Mouse (Mus musculus) granulocyte monocyte progenitor cell, adult 5-6 weeks (primary cell): ENCODE measurements around the gene Golt1b. TPM values are rescaled to one million over a fixed set of nuclear protein-coding genes. Genes with fewer than 3 reads are reported as not detected.
"Not testable (repeated sequence)": the region's sequence is repeated elsewhere in the genome, so short reads cannot be mapped to it uniquely, and the experiment has no call there.

Experiments
- ATAC-seq: replicated peaks from 2 replicates; pipeline ENCODE4 v1.8.0; 2016; ENCODE audit warnings: mild to moderate bottlenecking, moderate TSS enrichment, inconsistent platforms; ENCODE audit not compliant: poor library complexity, severe bottlenecking
- total RNA-seq, 2 experiments: library from RNA; stranded (forward) in 1 of 2; stranded (reverse) in 1 of 2; fragments of 200-712, 200-1000 nt in 1 of 2; fragments of >200 nt in 1 of 2; fragmentation: Nextera tagmentation in 1 of 2; gene quantifications; 2 replicates each; pipeline ENCODE4 v1.2.3; 2014 to 2017

Golt1b gene
- 27.1 and 32.9 TPM in 2 replicates for total RNA-seq (2014; fragmentation: Nextera tagmentation)
- 35.3 and 36.2 TPM in 2 replicates for total RNA-seq (2017)

- ATAC-seq, result peak; percentile 93
These were observed at the start of gene Golt1b, which contains the start of gene Recql for GRCm38 (mm10) chr6:142387011-142387754. TSS of gene Golt1b (plus strand) at chr6:142387221. TSS of gene Recql (minus strand) at chr6:142387087.

DNA sequence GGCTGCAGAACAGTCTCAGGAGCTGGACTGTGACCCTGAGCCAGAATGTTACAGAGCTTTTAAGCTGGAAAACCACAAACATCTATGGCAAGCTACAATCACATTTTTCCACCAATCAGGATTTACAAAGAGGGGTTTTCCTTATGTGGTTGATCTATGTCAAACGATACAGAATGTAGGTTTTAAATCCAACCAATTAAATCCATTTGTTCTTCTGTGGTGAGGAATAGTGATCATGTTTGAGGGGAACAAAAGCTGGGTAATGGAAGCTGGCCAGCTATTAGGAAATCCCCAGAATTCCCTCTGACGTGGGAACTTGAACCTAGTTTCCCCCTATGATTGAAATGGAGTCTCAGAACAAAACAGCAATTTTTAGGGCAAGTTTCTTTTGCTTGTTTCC is 48.1 kb upstream of the Golt1b start:
- ATAC-seq, result no peak

DNA sequence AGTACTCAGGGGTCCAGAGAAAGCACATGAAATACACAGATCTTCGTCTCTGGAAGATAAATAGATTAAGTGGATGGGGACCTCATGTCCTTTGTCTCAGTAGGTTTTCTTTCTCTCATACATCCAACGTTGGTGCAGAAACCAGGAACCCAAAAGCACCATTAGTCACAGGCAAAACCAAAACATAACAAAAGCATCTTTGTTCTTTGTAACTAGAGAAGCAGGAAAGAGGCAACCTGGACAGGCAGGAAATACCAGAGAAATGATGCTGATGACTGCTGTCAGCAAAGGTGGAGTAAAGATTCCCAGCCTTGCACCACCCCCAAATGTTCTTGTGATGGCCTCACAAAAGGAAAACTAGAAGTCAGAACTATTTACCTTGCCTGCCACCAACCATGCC is 47.4 kb upstream of the Golt1b start:
- ATAC-seq, result no peak

DNA sequence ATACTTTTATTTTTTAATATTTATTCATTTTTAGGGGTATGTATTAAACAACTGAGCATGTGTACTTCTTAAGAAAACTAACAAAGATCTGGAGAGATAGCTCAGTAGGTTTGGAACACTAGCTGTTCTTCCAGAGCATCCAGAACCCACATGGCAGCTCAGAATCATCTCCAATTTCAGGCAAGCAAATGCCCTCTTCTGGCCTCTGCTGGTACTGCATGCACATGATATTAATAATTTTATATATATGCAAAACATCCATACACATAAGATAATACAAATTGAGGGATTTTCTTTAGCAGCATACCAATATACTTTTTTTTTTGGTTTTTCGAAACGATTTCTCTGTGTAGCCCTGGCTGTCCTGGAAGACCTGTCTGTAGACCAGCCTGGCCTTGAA is 43.5 kb upstream of the Golt1b start:
- ATAC-seq, result peak; percentile 30; the same call in 1 of the 2 replicates

- ATAC-seq, result peak; percentile 93
These were observed 41.5 kb upstream of the Golt1b start, which contains the start of gene Pyroxd1 for GRCm38 (mm10) chr6:142345440-142346038. TSS of gene Pyroxd1 (plus strand) at chr6:142345654.

- ATAC-seq, result 0 out of 2 replicates have a peak, but pooled peaks have one; percentile 11
These were observed 40.6 kb upstream of the Golt1b start for GRCm38 (mm10) chr6:142346181-142347110.

DNA sequence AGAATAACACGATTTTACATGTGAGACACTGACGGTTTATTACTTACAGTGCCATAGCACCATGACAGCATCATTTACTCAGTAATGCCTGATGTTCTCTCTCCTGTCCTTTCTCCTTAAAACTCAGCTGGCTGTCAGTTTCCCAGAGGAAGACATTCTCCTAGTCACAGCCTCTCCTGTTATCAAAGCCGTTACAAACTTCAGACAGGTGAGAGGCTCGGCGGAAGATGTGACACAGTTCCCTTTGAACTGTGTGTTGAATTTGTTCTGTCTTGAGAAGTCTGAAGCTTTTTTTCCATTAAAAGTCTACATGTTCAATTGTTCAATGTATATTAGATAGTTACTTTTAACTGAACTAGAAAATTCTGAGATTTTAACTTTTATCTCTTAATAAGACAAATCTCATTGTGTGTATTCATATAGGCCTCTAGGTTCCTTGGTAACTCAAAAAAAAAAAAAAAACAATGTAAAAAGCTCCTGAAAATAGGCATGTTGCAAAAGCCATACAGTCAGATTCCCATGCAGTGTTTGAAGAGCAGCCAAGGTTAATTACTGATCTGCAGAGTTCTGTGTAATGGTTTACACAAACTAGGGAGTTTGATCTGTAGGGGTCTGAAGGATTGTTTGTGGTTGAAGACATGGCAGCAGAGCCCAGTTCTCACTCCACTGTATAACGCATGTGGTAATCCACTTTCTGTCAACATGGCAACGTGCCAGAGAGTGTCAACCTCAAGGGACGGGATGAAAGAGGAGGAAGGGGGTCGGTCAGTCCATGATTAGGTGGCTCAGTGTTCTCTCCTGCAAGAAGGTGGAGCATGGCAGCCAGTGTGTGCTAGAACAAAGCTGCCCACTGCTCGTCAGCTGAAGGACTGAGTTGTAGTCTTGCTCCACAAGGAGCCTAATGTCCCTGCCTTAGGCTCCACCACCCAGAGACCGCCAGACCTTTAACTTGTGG is 39.3 kb upstream of the Golt1b start:
- no peak for ATAC-seq

- ATAC-seq, result not testable (repeated sequence)
These were observed 34.9 kb upstream of the Golt1b start for GRCm38 (mm10) chr6:142352099-142352498.

DNA sequence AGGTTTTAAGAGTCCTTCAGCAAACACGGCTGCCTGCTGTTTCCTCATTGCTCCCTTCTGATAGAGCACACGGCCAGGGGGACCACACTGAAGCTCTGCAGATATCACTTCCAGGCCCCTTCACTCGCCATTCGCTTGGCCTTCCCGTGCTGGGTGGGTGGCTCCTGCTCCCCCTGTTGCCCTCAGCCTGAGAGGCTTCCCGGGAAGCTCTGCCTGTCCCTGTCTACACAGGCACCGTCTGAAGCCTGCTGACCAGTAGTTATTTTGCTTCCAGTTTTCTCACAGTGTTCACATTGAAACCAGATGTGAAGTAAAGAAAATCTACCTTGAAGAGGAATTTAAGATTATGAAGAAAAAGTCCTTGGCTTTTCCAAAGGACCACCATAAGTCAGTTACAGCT is 29.9 kb upstream of the Golt1b start:
- ATAC-seq, result no peak

GRCm38 (mm10) chr6:142362036-142362435 is 25.0 kb upstream of the Golt1b start:
- no peak for ATAC-seq

GRCm38 (mm10) chr6:142363019-142363576 is 23.9 kb upstream of the Golt1b start:
- no peak for ATAC-seq

DNA sequence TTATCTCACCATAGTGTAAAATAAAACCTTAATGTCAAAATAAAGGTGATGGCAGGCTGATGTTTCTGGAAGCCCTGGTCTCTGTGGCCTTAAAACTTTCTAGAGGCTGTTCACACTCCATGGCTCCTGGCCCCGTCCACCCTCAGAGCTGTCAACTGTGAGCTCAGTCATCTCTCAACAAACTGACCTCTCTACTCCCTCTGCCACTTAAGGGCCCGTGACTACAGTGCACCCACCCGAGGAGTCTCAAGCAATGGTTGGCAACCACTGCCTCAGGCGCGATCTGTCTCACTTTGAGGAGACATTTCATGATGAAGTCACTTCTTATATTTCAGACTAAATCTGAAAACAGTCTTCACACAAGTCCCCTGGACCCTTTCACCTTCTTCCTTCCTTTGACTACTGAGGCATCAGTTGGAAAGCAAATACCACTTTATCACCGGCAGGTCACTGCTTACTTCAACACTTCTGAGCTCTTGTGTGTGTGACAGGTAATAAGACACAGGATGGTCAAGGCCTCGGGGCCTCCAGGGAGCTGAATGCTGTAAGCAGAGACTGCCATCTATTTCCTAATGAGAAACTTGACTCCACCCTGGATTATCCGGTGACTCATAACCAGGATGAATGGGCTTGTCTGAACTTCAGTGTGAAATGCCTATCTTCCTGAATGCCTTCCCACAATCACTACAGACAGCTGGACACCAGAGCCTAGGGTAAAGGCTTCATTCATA is 21.1 kb upstream of the Golt1b start:
- no peak for ATAC-seq

DNA sequence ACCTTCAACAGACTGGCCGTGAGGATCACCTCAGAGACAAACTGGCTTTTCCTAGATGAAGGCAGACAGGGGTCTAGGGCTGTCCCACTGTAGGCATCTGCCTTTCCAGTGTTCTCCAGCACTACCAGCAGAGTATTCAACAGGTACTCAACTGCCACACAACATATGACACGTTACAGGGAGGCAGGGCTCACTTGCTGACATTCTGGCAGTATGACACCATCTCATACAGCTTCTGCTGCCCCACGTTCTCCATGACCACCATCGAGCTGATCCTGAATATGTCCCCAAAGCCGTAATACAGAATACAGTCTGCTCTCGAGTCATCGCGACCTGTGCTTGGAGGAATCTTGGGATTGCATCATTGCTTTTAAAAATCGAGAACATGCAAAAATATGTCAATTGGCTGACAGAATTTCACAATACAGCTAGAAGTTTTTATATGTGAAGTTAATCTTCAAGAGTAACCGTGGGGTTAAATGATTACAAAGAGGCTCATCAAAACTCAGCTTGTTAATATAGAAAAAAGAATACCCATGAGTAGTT is 20.5 kb upstream of the Golt1b start:
- no peak for ATAC-seq

DNA sequence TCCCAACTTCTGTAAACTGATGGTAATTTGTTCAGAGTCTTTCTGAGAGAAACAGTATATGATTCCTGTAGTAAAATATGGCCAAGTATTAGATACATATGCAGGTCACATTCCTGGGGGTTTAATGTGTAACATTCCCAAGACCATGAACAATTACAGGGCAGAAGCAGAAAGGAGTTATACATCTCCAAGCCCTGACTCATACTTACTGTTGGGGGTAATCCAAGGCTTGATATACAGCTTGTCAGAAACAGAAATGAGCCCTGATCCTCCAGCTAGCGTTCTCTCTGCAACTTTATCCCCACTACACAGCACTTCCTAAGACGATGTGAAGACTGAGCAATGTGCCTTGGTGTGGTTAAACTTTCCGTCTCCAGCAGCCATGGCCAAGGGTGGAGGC is 19.5 kb upstream of the Golt1b start:
- ATAC-seq, result no peak

DNA sequence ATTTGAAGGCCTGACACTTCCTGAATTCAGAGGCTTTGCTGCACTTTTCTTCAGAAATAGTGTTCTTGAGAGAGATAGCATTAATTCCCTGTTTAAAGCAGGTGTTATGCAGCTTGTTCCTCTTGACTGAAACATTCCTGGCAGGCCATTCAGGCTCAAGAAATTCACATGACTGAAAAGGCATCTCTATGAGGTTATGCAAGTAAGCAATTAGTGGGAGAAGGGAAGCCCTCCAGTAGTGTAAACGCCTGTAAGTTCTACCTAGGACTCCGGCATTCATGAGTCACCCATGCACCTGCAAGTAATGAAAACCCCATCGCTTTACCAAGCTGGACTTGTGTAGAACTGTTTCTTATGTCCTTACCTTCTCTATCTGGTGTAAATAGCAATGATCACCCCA is 17.5 kb upstream of the Golt1b start:
- no peak for ATAC-seq

DNA sequence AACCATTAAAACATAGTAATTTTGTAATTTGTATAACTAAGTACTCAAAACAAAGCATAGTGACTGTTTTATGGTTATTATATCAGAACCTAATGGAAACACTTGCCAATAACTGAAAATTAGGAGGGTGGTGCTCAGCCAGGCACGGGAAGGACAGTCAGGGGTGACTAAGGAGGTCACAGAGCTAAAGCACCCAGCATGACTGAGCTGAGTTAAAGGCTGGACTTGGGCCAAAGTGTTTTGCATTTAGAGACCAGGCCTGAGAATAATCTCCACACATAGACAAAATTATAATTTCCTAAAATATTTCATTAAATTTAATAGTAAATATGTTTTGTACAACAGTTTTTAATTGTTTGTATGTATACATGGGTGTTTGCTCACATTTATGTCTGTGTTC is 9.9 kb upstream of the Golt1b start:
- ATAC-seq, result no peak

GRCm38 (mm10) chr6:142378576-142379330 is 8.3 kb upstream of the Golt1b start:
- ATAC-seq, result no peak

DNA sequence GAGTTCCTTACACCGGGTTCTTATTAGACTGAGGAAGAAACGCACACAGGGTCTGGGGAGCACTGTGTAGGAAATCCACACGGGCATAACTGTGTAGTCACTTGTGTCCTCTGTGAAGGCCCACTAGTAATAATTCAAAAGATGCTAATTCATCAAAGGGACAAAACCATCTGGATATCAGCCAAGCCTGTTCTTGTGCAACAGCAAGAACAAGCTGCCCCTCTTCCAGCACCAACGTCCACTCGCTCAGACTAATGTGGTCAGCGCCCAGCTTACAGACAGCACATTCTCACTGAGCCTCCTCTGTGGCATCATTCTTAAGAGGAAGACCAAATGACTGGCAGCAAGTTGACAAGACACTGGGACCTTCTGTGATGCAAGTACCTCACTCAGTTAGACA is 7.1 kb upstream of the Golt1b start:
- ATAC-seq, result peak; percentile 47
